8 mouse cellular contexts compared by ENCODE assay signal in genomic region chr14:77156222-77156910, GRCm38 (mm10). TPM values are rescaled to one million over a fixed set of nuclear protein-coding genes. Genes with fewer than 3 reads are reported as not detected.
DNase-seq lines count a peak whose midpoint lies in the region; ATAC-seq and TF ChIP-seq lines count a peak whose summit lies in the region.

Enox1 (plus strand) TSS chr14:77156763.

- peak; percentile 78; the same call in 1 of the 2 replicates for TF ChIP-seq POLR2A in olfactory bulb, adult 2 months (IDR thresholded peaks at IDR 0.05; ENCODE audit: insufficient read depth, low read depth, low read length)

- H3K9me3 ChIP-seq in embryonic facial prominence, embryonic 12.5 days: no peaks in the 10 kb centered on the region
- no peaks in the 10 kb centered on the region for H3K9me3 ChIP-seq in liver, embryonic 12.5 days (replicated peaks)

- H3K4me2 ChIP-seq in embryonic facial prominence, embryonic 12.5 days (replicated peaks): peak within 1 kb of the TSS; percentile 77
- H3K4me2 ChIP-seq in liver, embryonic 12.5 days: peak within 1 kb of the TSS; percentile 74

- no peaks in the 10 kb centered on the region for H3K27me3 ChIP-seq in embryonic facial prominence, embryonic 12.5 days
- H3K27me3 ChIP-seq in liver, embryonic 12.5 days (replicated peaks): peaks cover 50% of the 10 kb centered on the region

- WGBS in embryonic facial prominence, embryonic 12.5 days: 1% methylated on average over 73 of the region's 73 CpGs
- WGBS in liver, embryonic 12.5 days (ENCODE audit: insufficient replicate concordance): 1% methylated on average over 73 of the region's 73 CpGs
- under 1% methylated on average over 73 of the region's 73 CpGs for WGBS in olfactory bulb, adult 2 months

- TF ChIP-seq CTCF in olfactory bulb, adult 2 months (IDR thresholded peaks at IDR 0.05; ENCODE audit: insufficient read depth, low read depth, low read length): no peak

- H3K27ac ChIP-seq in embryonic facial prominence, embryonic 12.5 days: peak within 1 kb of the TSS; percentile 81
- H3K27ac ChIP-seq in liver, embryonic 12.5 days: no peak within 1 kb of the TSS
- peak within 1 kb of the TSS; percentile 80 for H3K27ac ChIP-seq in olfactory bulb, adult 2 months (ENCODE audit: insufficient read depth, low read depth, low read length)

- H3K4me3 ChIP-seq in embryonic facial prominence, embryonic 12.5 days: peak within 1 kb of the TSS; percentile 81
- peak within 1 kb of the TSS; percentile 55 for H3K4me3 ChIP-seq in liver, embryonic 12.5 days
- peak within 1 kb of the TSS; percentile 91 for H3K4me3 ChIP-seq in olfactory bulb, adult 2 months (ENCODE audit: insufficient read depth, low read depth, low read length)

- H3K36me3 ChIP-seq in embryonic facial prominence, embryonic 12.5 days: no peaks in the 10 kb centered on the region
- H3K36me3 ChIP-seq in liver, embryonic 12.5 days: no peaks in the 10 kb centered on the region

- ATAC-seq in embryonic facial prominence, embryonic 12.5 days (ENCODE audit: insufficient number of reproducible peaks, insufficient read depth, low FRiP score, low TSS enrichment): peak; percentile 90
- no peak for ATAC-seq in liver, embryonic 12.5 days

- peaks cover 17% of the 10 kb centered on the region for H3K4me1 ChIP-seq in embryonic facial prominence, embryonic 12.5 days
- H3K4me1 ChIP-seq in liver, embryonic 12.5 days: no peaks in the 10 kb centered on the region
- peaks cover 4% of the 10 kb centered on the region for H3K4me1 ChIP-seq in olfactory bulb, adult 2 months (ENCODE audit: control insufficient read depth, insufficient read depth, low read length)

- H3K9ac ChIP-seq in embryonic facial prominence, embryonic 12.5 days: peak within 1 kb of the TSS; percentile 75
- no peak within 1 kb of the TSS for H3K9ac ChIP-seq in liver, embryonic 12.5 days

- peak; percentile 2 to 32 for DNase-seq in urinary bladder, adult 18-20 months (ENCODE audit: low spot score in 2 of 2)
- no peak for DNase-seq in urinary bladder, postnatal 10 days (ENCODE audit: low spot score)
- peak; percentile 13 for DNase-seq in heart, adult 8-10 months (ENCODE audit: low spot score)
- peak; percentile 85 for DNase-seq in kidney, postnatal 10 days
- DNase-seq in thymus, postnatal 36 days: peak; percentile 7 to 24

RNA-seq across cellular contexts. Expression of gene Enox1, which starts in this region (rescaled TPM):
- polyA plus RNA-seq in embryonic facial prominence, embryonic 12.5 days (2016; fragmentation: Nextera tagmentation; extraction: Ambion mirVana): 20.0 and 24.0 TPM in 2 replicates
- total RNA-seq in heart, adult 8-10 months (2022): 1 to 10 TPM in 1 of 4 experiments, under 1 TPM in 3; 0.50 to 1.4 (median 0.59) TPM
- polyA plus RNA-seq in liver, embryonic 12.5 days (2016; fragmentation: Nextera tagmentation; extraction: Ambion mirVana): 0.50 and 0.58 TPM in 2 replicates
- not detected in 2 replicates for polyA plus RNA-seq in olfactory bulb, adult 2 months (2012; ENCODE audit: insufficient read depth, insufficient read length, low replicate concordance, missing spikeins)

Comparison
In these comparisons a context has a peak if more than half of its experiments do, and no peak if none do; other contexts are left out.
1. RNA of gene Enox1 (polyA plus RNA-seq): 20.0 to 24.0 TPM in embryonic facial prominence, embryonic 12.5 days; 0.50 to 0.58 TPM in liver, embryonic 12.5 days and not detected in olfactory bulb, adult 2 months; every median in the first group is over 10 times any median in the second.
2. Peak in every context shown above with its lines, with median percentiles within 50 percentile points of each other: H3K4me3 ChIP-seq.